Mouse (Mus musculus) Muller cell, postnatal 12 days (primary cell): ENCODE measurements around the gene Fam187b.

Source experiments
- DNase-seq: peaks from one replicate; pipeline ENCODE4 v3.0.0-alpha.2; 2015; ENCODE audit errors: inconsistent ontology term

Gene Fam187b

DNA sequence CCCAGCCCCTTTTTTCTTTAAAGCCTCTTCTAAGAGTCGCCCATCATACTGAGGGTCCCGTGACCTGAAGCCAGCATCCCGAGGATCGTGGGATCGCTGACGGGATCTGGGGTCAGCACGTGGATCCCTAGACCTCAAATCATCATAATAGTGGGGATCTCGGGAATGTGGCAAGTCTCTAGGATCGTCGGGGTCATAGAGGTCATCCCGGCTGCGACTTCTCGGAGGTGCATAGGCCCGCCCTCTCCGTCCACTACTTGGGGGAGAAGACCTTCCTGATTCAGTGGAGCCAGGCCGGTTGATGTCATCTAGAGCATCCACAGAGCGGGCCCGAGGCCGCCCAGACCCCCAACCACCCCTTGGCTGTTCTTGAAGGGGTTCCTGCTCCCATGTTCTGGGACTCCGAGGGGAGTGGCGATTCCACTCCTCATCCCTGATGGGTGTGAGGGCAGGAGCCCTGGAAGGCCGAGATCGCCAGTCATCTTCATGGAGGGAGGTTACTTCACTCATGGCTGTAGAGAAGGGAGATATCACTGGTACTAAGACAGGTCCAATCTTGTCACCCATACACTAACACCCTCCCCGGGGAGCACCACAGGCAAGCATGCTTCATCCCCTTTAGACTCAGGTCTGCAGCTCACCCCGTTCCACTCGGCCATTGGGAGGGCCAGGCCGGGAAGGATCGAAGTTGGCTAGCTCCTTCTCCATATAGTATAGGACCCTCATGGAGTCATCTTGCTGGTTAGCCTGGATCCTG, 15.3 kb upstream of the Fam187b start:
- DNase-seq, result no peak

DNA sequence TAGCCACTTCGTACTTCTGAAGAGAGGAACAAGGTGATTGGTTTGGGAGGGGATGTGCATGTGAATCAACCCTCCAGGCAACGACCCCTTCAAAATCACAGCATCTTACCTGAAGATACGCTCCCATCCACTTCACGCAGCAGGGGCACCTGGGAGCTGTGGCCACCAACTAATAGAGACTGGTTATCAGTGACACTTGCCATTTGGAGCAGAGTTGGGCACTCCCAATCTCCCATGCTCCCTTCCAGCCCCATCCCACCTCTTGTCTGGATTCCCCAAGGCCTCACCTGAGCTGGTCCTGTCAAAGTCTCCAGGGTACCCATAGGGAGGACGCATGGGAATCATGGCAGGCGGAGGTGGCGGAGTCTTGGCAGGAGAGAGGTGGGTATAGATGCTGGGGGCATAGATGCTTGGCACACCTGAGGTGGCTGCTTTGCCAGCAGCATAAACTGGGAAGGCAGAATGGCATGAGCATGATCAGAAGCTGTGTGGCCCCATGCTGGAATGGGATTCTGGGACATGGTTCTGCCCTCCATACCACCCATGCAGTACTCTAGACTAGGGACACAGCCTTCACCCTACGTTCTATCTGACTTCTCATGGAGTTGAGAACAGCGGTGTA, 14.6 kb upstream of the Fam187b start:
- no peak for DNase-seq

DNA sequence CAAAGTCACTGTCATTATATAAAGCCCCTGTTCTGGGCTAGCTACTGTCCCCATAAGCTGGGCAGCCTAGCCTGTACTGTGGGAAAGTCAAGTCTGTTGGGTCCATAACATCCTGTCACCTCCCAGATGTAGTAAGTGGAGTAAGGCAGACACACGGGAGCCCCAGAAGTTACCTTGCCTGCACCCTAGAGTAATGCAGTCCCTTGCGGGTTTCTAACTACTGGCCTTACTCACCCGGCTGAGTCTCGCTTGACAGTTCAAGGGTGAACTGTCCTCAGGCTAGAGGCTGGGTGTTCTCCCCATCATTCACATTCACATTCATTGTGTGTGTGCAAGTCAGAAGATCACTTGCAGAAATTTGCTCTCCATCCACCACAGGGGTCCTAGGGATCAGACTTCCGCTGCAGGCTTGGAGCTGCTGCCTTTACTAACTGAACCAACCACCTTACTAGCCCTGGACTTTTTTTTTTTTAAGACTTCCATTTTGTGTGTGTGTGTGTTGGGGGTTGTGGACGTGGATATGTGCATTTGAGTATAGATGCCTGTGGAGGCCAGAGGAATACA, 13.7 kb upstream of the Fam187b start:
- DNase-seq, result no peak

DNA sequence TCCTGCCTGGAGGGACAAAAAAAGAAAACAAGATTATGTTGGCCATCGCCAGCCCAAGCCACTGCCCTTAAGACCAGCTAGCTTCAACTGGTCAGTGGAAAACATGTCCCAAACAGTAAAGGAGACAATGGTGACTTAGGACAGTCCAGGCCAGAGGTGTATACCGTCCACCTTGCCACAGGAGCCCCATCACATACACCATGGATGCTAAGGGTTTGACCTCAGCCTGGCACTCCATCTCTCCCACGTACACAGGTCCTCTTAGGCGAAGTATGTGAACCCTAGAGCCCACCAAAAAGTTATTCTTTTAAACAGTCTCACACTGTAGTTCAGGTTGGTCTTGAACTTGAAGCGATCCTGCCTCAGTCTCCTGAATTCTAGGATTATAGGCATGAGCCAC, 10.7 kb upstream of the Fam187b start:
- DNase-seq, result no peak

DNA sequence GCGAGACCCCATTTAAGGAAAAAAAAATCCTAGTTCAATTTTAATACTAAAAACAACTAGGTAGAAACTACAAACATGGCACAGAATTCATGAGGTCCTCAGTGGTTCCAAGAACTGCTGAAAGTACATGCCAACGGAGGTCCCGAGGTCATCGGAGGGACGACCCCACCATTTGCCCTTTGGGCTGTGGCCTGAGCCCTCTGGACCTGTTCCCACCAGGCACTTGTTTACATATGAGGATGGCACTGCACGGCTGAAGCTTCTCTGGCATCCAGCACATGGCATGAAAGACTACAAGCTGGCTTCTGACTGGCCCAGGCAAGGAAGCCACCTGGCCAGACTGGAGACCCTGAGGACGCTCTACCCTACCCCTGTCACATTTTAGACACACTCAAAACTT, 9.2 kb upstream of the Fam187b start:
- no peak for DNase-seq

DNA sequence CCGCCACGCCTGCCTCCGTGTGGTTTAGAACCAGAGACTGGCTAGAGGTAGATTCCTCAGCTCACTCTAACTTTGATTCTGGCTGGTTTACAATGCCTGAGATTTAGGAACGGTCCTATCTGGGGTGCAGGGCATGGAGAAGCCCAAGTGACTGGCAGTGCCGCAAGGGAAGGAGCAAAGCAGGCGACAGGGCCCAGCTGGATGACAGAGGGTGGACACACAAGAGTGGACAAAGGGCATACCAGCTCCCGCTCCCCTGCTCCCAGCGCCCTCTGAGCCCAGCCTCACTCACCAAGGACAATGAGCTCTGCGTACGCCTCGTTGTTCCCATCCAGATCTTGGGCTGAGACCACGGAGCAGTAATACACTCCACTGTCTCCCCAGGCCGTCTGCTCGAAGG, 7.9 kb upstream of the Fam187b start:
- no peak for DNase-seq

DNA sequence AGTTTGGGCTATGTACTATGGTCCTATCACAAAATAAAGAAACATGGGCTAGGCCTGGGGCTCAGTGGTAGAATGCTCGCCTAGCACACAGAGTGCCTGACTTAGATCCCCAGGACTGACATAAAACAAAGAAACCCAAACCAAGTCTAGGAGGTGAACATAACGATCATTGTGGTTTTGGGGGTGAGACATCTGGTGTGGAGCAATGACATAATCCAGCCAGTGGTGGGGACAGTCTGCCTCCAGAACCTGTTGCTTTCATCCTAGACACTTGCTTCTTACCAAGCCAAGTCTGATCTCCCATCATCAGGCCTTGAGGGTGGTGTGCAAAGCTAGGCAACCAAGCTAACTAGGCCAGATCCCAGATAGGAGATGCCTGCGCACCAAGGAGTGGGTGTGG, 6.9 kb upstream of the Fam187b start:
- DNase-seq, result no peak

DNA sequence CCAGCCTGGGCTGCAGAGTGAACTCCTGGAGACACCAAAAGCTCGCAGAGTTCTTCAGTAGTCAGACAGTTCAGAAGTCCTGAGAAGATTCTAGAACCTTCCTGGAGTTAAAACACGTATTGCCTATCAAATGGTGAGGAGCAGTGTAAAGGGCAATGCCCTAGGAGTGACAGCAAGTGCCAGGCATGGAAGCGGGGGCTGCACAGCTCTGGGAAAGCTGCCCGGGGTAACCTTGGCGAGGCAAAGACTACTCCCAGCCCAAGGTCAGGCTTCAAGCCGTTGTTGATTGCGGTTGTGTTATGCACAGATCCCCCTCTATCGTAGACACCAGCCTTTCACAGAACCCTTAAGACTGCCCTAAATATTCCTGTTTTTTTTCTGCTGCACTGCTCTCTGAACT, 5.0 kb upstream of the Fam187b start:
- DNase-seq, result no peak

DNA sequence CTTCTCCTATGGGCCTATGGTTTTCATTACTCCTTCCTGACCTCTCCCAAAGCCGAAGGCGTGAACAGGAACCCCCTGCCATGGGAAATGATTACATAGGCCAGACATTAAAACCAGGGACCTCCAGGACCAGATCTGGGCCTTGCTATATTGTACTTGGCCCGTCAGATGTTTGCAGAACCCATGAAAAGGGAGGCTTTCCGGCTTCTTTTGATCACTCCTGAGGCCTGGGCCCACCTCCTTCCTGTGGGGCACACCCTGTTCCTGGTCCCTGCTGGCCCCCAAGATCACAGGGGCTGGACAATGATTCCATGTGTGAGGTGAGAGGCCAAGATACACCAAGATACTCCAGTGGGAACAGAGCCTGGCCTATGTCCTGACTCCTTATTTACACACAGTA, 4.4 kb upstream of the Fam187b start:
- no peak for DNase-seq

DNA sequence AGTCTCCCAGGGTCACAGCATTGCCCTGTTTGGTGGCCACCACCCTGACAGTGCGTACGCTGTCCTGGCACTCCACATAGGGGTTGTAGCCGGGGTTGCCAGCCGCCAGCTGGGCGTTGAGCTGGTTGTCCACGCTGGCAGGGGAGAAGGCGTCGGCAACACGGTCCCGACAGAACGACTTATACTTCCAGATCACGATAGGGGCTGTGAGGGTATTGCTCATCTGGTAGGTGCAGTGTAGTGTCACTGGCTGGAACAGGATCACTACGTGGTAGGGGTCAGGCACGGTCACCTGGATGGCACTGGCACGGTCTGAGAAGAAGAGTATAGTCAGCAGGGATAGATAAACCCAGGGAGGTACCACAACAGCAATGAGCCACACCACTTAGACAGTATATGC, 1.7 kb upstream of the Fam187b start:
- DNase-seq, result no peak

DNA sequence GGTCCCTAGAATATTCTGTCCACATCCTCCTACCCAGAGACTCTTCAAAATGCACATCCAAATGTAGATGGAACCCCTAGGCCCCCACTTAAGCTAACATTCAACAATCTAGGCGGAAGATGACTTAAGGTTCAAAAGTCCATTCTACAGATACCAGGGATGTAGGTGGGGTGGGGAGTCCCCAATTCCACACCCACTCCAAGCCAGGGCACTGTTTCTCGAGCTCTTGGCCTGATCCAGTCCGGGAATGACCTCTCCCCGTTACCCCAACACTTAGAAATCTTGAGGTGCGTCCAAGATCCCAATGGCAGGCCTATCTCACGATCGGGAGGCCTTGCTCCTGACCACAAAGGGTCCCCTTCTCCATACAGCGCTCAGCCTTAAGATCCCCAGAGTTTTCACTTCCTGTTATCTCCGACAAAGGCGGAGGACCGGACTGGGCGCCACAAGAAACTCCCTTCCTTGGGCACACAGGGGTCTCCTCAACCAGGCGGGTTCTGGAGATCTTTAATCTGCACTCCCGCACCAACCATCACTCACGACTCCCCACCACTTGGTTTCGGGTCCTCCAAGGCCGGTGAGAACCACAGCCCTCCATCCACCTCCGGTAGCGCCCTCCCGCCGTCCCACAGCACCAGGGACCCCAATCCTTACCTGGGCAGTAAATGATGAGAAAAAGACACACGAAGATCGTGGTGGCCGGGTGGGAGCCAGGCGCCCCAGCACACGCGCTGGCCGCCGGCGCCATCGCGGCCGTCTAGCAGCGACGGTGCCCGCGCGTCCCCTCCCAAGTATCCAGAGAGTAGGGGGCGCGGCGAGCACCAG, 952 bp upstream of the Fam187b start:
- no peak for DNase-seq

DNA sequence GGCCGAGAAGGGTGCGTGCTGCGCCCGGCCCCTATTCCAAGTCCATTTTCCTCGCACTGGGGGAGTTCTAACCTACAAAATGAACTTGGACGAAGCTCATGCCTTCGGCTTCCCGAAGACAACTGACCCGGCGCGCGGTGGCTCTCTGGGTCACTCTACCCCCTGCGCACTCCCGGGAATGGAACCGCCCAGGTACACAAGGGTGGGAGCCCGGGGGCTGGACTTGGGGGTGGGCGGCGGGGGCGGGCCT, 414 bp upstream of the Fam187b start, which contains the start of gene Lsr:
Lsr (minus strand) TSS at position 214 of the 250 bp plus-strand sequence.
- DNase-seq, result no peak

DNA sequence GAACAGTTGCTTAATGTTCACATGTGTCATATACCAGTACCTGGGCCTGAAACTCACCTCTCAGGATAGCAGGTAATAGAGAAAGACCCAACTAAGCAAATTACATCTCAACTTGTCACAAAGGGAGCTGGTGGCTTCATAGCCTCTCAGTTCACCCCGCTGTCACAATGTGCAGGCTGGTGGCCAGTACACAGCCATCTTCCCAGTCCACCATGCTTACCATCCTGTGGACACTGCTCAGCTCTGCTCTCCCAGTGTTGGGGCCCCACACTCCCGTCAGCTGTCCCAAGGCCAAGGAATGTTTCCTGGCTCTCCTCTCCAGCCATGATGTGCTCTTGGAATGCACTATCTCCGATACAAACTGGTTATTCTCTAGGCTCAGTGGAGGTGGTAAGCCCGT, 8.1 kb downstream of the Fam187b start:
- DNase-seq, result no peak

DNA sequence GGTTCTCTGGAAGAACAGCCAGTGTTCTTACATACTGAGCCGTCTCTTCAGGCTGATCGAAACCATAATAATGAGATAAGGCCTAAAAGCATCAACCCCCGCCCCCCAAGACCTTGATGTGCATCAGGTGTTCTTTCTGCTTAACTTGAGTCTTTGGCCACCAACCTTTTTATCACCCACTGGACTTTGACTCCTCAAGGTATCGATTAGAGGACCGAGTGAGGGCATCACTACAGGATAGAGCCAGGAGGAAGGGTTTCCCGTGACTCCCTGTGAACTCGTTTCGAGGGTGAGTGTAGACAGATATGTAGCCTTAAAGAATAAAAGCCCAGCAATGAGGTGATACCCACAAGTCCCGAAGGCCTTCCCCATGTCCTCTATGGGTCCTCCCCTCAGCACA, 11.8 kb downstream of the Fam187b start:
- DNase-seq, result no peak

DNA sequence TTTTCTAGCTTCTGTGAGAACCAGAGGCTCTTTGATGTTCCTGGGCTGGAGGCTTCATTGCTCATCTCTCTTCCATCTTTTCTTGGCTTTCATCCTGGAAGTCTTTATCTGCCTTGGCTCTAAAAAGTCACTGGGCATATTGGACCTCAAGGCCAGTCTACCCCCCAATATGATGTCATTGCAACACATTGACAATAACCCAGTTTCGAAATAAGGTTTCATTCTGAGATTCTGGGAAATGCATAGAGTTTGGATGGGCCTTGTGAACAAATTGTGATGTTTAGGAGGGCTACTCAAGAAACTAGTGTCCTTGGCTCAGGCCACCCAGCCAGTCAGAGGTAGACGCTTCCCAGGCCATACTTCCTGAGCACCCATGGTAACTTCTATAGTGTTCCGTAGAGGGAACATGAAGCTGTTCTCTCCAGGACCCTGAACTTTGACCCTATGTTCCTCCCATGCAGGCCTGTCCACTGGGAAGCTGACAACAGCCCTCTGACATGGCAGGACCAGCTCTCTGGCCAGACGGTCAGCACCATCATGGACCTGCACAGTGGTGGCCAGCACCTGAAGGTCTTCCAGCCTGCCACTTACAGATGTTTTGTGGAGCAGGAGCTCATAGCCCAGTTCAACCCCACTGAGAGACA, 15.1 kb downstream of the Fam187b start:
- DNase-seq, result no peak

DNA sequence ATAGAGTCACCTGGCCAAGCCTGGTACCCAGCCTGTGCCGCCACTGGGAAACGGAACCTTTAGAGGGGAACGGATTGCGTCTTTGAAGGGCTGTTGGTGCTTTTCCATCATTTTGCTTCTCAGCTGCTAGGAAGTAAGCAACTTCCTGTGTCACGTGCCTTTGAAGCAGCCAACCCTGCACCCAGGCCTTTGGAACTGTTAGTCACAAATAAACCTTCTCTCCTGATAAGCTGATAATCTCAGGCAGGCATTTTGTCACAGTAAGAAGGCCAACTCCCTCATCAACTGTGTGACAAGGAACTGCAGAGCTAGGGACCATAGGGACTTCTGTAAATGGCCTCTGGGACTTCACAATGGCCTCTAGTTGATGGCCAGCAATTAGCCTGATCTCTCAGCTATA, 18.6 kb downstream of the Fam187b start:
- DNase-seq, result no peak

DNA sequence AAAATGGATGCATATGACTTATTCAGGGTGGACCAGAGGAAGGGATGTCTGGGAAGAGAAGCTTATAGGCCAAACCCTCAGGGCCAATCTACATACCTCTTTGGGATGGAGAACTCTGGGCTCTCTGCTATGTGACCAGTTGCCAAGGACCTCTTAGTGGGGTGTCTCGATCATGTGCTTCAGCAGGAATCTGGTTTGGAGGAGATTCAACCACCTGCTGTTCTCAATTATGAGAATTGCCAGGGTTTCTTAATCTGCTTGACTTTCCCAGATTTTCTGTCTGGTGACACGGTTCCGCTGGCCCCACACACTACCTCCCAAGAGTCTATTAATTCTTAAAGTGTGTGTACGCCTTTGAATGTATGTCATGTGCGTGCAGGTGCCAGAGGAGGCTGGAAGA, 20.4 kb downstream of the Fam187b start:
- peak; percentile 50 for DNase-seq

DNA sequence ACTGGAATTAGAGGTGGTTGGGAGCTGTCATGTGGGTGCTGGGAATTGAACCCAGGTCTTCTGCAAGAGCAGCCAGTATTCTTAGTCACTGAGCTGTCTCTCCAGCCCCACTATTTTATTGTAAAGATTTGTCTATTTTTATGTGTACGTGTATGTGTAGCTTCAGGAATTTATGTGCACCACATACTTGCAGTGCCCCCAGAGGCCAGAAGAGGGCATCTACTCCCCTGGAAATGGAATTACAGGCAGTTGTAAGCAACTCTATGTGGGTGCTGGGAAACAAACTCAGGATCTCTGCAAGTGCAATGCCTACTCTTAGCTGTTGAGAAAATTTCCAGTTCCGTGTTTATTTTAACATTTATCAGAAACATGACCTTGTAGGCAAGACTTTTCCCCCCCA, 22.9 kb downstream of the Fam187b start:
- DNase-seq, result no peak

DNA sequence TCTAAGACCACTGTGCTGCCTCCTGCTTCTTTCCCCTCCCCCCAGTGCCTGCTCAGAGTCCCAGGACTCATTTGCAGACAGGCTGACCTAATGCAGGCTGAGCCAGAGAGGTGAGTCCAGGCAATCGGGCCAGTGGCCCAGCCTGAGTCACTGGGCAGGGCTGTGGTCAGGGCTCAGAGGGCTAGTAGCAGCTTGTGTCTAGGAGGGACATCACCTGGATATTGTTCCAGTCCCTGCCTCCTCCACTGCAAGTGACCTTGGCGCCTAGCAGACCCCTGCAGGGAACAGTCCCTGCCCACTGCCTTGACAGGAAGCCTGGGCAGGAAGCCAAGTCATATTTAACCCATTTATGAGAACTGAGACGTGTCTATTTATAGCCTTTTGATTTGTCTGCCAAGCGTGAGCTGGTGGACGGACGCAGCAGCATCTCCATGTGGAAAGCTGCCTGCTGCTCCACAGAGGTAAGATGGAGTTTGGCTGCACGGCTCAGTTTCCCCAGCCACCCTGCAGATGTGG, 27.0 kb downstream of the Fam187b start:
- DNase-seq, result peak; percentile 51

DNA sequence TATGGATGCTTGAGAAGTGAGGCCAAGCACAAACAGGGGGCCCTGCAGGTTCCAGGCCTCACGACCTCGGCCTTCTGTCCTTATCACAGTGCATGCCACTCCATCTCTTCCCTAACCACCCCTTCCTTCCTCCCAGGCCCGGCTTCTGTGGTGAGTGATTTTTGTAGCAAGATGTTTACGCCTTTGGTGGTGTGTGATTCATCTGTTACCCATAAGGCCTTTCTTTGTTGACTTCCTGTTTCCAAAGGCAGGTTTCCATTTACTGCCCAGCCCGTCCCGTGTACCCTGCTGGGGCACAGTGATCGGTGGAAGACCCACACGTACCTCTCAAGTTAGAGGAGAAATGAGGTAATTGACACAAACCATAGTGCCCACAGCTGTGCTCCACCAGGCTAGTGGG, 29.1 kb downstream of the Fam187b start:
- no peak for DNase-seq

DNA sequence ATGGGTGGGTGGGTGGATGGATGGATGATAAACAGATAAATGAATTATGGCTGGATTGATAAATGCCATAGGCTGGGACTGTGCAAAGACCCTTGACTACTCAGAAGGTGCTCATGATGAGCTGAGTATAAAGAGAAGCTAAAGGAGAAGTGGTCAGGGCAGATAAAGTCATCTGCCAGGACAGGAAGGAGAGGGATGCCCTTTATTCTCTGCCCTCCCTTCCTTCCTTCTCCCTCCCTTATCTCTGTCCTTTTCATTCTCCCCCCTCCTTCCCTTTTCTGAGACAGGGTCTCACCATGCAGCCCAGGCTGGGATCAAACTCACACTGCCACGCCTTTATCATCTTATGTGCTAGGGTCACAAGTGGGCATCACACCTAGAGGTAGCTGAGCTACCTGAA, 34.2 kb downstream of the Fam187b start:
- no peak for DNase-seq

DNA sequence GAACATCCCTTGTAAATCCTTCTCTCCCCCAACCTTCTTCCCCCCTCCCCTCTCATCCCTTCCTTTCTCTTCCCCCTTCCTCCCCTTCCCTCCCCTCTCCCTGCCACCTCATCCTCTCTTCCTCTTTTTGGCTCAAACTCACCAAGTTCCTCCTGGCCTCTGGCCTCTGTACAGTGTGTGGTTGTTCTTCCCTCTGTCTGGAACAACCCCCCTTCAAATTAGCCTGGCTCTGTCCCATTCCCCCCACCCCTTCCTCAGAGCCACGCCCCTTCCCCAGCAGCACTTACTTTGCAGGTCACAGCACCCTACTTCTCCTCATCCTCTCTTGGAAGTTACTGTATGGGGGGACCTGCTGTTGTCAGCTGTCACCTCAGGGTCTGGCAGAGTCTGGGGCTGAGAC, 34.6 kb downstream of the Fam187b start:
- no peak for DNase-seq
